Mouse (Mus musculus) megakaryocyte, embryonic 14.5 days (primary cell): Measurements from ENCODE around the gene Il18.

Experiments used
- FLI1 ChIP-seq: IDR thresholded peaks from 2 replicates; pipeline ENCODE4 v1.6.1; 2012; ENCODE audit warnings: low read length, inconsistent platforms, mixed read lengths
- GATA1 ChIP-seq: IDR thresholded peaks from 3 replicates; pipeline ENCODE4 v1.6.1; 2012; ENCODE audit warnings: mixed read lengths, low read length, inconsistent platforms, borderline replicate concordance

- no peak for TF ChIP-seq FLI1
- no peak for TF ChIP-seq GATA1
These were observed 2.4 kb upstream of the Il18 start for GRCm38 (mm10) chr9:50552206-50552605.
